Mouse (Mus musculus) hindbrain, embryonic 14.5 days (tissue): ENCODE measurements around the gene Gpatch8. TPM values are rescaled to one million over a fixed set of nuclear protein-coding genes. Genes with fewer than 3 reads are reported as not detected.

Experiments used
- ATAC-seq: fragments of 200-750 bp; cut with Nextera tagmentation; 2 replicates; pipeline ENCODE4 v1.8.0; 2017; ENCODE audit warnings: moderate number of reproducible peaks, mild to moderate bottlenecking, moderate TSS enrichment, moderate library complexity; ENCODE audit not compliant: low FRiP score
- DNase-seq: peaks from one replicate; pipeline ENCODE4 v3.0.0-alpha.2; 2015; ENCODE audit warnings: low spot score
- H3K27ac ChIP-seq: fragments of 300-500 bp; sonication (generic); 2 replicates; pipeline ENCODE4 v1.5.1; 2014; ENCODE audit warnings: mild to moderate bottlenecking, moderate library complexity
- H3K27me3 ChIP-seq: fragments of 300-500 bp; sonication (generic); 2 replicates; pipeline ENCODE4 v1.6.1; 2014; ENCODE audit warnings: mild to moderate bottlenecking, low read length, mixed read lengths; ENCODE audit not compliant: control insufficient read depth, insufficient read depth
- H3K36me3 ChIP-seq: fragments of 300-500 bp; sonication (generic); replicated peaks from 2 replicates; pipeline ENCODE4 v1.6.1; 2014; ENCODE audit not compliant: control insufficient read depth, insufficient read depth
- H3K4me1 ChIP-seq: fragments of 300-500 bp; sonication (generic); replicated peaks from 2 replicates; pipeline ENCODE4 v1.6.1; 2014; ENCODE audit warnings: antibody characterized with exemption, low read length, mixed read lengths; ENCODE audit not compliant: control insufficient read depth, insufficient read depth
- H3K4me2 ChIP-seq: fragments of 300-500 bp; sonication (generic); replicated peaks from 2 replicates; pipeline ENCODE4 v1.6.1; 2014; ENCODE audit warnings: mild to moderate bottlenecking, moderate library complexity
- H3K4me3 ChIP-seq: fragments of 300-500 bp; sonication (generic); replicated peaks from 2 replicates; pipeline ENCODE4 v1.5.1; 2014; ENCODE audit warnings: mild to moderate bottlenecking, low read length
- H3K9ac ChIP-seq: fragments of 300-500 bp; sonication (generic); 2 replicates; pipeline ENCODE4 v1.6.1; 2014
- H3K9me3 ChIP-seq: fragments of 300-500 bp; sonication (generic); 2 replicates; pipeline ENCODE4 v1.6.1; 2016; ENCODE audit warnings: low read length; ENCODE audit not compliant: control insufficient read depth
- WGBS: fragments of 180-500 bp; shearing (Covaris S2); extraction: QIAGEN DNeasy Blood & Tissue Kit; methylation state at CpG from one replicate; pipeline ENCODE4 v1.1.7; 2014; 5-methylcytosine and 5-hydroxymethylcytosine counted together
- polyA plus RNA-seq: library from polyadenylated mRNA; unstranded; fragments of >200 nt; fragmentation: Nextera tagmentation; extraction: Ambion mirVana; gene quantifications from 2 replicates; pipeline ENCODE4 v1.2.1, GENCODE M21; 2014

Gpatch8 gene
- polyA plus RNA-seq, 1 experiment from 2014 or later: 55.3 TPM

DNA sequence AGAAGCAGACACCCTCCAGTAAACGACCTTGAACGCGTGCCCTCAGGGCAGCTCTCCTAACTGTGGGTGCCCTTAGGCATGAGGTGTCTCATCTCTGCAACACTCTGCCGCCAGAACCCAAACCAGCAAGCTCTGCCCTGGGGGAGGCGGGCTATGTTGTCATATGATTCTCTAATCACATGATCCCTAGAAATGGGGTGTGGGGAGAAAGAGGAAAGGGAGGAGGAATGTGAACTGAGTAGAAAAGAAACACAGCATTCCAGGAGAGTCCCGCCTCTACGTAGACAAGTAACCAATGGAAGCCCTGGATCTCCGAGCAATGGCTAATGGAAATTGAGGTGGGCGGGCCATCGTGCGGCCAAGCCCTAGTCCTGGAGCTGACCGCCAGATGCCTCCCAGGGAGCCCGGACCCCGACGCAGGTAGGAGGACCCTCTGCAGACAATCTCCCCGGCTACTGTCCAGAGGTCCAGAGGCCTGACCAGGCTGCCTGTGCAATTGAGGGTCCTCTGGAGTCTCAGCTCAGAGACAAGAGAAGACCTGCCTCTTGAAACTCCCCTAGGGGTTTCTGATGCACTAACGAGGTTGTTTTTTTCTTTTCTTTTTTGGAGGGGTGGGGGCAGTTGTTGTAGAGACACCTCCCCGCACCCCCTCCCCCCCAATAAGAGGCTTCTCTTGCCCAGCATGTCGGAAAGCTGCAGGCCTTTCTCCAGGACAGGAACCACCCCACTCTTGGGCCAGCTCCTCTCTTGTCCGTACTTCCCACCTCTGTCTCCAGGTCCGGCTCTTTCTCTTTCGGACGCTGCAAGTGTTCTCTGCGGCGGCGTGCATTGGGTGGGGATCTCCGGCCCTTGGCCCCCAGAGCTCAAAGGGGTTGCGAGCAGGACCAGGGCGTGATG, 125.8 kb downstream of the Gpatch8 start, which contains the start of gene Grn:
Gene Grn, plus strand, starts transcription at position 195 of the 897 bp plus-strand sequence.
- Histone ChIP-seq H3K27ac (peak within 1 kb of the TSS; percentile 53), H3K36me3 (peaks cover 16% of the 10 kb centered on the region), H3K4me3 (peak within 1 kb of the TSS; percentile 63), H3K4me1 (peaks cover 7% of the 10 kb centered on the region; the same call in 1 of the 2 replicates), H3K27me3 (no peaks in the 10 kb centered on the region), H3K9me3 (no peaks in the 10 kb centered on the region), H3K4me2 (peak within 1 kb of the TSS; percentile 90), H3K9ac (peak within 1 kb of the TSS; percentile 76)
- WGBS: under 1% methylated on average over 29 of the region's 29 CpGs
- ATAC-seq (peak; percentile 88), DNase-seq (peak; percentile 91)

DNA sequence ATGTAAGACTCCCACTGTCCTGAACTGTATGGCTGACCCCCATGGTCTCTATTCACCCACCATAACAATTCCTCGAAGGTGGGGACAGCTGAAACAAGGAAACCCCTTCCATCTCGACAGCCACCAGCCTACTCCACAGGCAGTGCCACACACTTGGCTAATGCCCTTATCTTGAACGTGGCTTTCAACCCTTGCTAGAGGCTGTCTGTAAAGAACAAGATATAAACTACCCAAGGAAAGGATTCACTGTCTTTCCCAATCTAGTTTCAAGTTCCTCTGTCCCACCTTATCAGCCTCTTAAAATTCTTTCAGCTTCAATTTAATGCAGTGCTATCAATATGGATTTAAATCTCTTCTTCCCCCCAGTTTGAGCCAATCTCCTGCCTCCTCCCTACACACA, 126.6 kb downstream of the Gpatch8 start:
- 46% methylated on average over 3 of the region's 3 CpGs for WGBS
- Histone ChIP-seq H3K9me3 (no peaks in the 10 kb centered on the region), H3K27ac (0 out of 2 replicates have a peak overlapping the region, but pooled peaks have one; percentile 53), H3K27me3 (no peaks in the 10 kb centered on the region), H3K36me3 (peaks cover 7% of the 10 kb centered on the region), H3K4me2 (peak overlapping the region; percentile 90), H3K4me3 (peak overlapping the region; percentile 63), H3K4me1 (peaks cover 7% of the 10 kb centered on the region; the same call in 1 of the 2 replicates), H3K9ac (peak overlapping the region; percentile 76)
- ATAC-seq: no peak
- DNase-seq: no peak

- DNase-seq: no peak
- Histone ChIP-seq H3K4me3 (0 out of 2 replicates have a peak overlapping the region, but pooled peaks have one; percentile 63), H3K9me3 (no peaks in the 10 kb centered on the region), H3K4me2 (no peak overlapping the region), H3K36me3 (peaks cover 4% of the 10 kb centered on the region; the same call in 1 of the 2 replicates), H3K27me3 (no peaks in the 10 kb centered on the region), H3K27ac (no peak overlapping the region), H3K4me1 (peaks cover 7% of the 10 kb centered on the region; the same call in 1 of the 2 replicates), H3K9ac (no peak overlapping the region)
- no peak for ATAC-seq
- WGBS: 76% methylated on average over 8 of the region's 8 CpGs
These were observed 127.1 kb downstream of the Gpatch8 start for GRCm38 (mm10) chr11:102428981-102429540.

Other genes with a start within 250 kb of the Gpatch8 start
- 70.0 and 76.0 TPM in 2 replicates for gene Ubtf, start 236.7 kb downstream of the Gpatch8 start, polyA plus RNA-seq
- gene Slc4a1, start 190.2 kb downstream of the Gpatch8 start, polyA plus RNA-seq: 1.6 and 3.3 TPM in 2 replicates
- 106 TPM in 2 replicates for gene Rundc3a, start 163.0 kb downstream of the Gpatch8 start, polyA plus RNA-seq
- gene Slc25a39, start 148.4 kb downstream of the Gpatch8 start, polyA plus RNA-seq: 154 and 157 TPM in 2 replicates
- gene Grn, start 126.1 kb downstream of the Gpatch8 start, polyA plus RNA-seq: 52.4 and 63.6 TPM in 2 replicates
- 30.9 and 40.4 TPM in 2 replicates for gene Fam171a2, start 108.7 kb downstream of the Gpatch8 start, polyA plus RNA-seq
- 5.0 and 8.4 TPM in 2 replicates for gene Itga2b, start 86.3 kb downstream of the Gpatch8 start, polyA plus RNA-seq
- 3.7 and 4.3 TPM in 2 replicates for gene Gm11627, start 23.1 kb upstream of the Gpatch8 start, polyA plus RNA-seq
- 8.2 and 9.2 TPM in 2 replicates for gene Fzd2, start 48.0 kb upstream of the Gpatch8 start, polyA plus RNA-seq
- 0.16 TPM in 1 of 2 replicates, not detected in the other for gene Meioc, start 107.3 kb upstream of the Gpatch8 start, polyA plus RNA-seq
- 31.3 and 38.4 TPM in 2 replicates for gene Ccdc43, start 141.4 kb upstream of the Gpatch8 start, polyA plus RNA-seq
- 19.2 and 24.1 TPM in 2 replicates for gene Adam11, start 205.0 kb upstream of the Gpatch8 start, polyA plus RNA-seq